Mouse (Mus musculus): ENCODE data around the gene Ccdc151. TPM values are rescaled to one million over a fixed set of nuclear protein-coding genes. Genes with fewer than 3 reads are reported as not detected.

Ccdc151 gene
- polyA plus RNA-seq, 1 experiment from 2014 or later, result 3.2 TPM

DNA sequence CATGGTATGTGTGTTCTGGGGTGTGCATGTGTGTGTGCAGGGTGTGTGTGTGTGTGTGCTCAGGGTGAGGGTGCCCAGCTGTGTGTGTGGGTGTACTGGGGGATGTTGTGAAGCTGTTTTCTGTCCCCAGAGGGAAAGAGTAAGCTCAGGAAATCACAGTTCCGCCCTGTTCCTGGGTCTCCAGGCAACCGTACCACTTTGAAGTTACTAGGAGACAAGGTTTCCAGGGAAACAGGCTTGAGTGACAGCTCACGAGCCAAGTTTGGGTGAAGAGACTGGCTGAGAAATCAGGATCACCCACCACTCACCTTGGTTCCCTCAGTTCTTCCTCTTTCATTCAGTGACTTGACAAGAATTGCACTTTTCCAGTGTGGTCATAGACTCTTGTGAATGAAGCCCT lies 48.8 kb downstream of the Ccdc151 start:
- Histone ChIP-seq H3K27ac (replicated peaks) (no peak overlapping the region), H3K4me1 (replicated peaks) (peaks cover 14% of the 10 kb centered on the region), H3K27me3 (peaks cover 7% of the 10 kb centered on the region; the same call in 1 of the 2 replicates), H3K4me3 (no peak overlapping the region), H3K4me2 (no peak overlapping the region), H3K9ac (no peak overlapping the region), H3K9me3 (no peaks in the 10 kb centered on the region), H3K36me3 (0 out of 2 replicates have a peak, but pooled peaks cover 2% of the 10 kb centered on the region)
- no peak for ATAC-seq (ENCODE audit: low read depth)
- 14% methylated on average over 3 of the region's 3 CpGs for WGBS

GRCm38 (mm10) chr9:21951977-21952376 lies 50.5 kb downstream of the Ccdc151 start:
- Histone ChIP-seq H3K9me3 (no peaks in the 10 kb centered on the region), H3K36me3 (peaks cover 14% of the 10 kb centered on the region), H3K4me1 (replicated peaks) (peaks cover 14% of the 10 kb centered on the region), H3K9ac (no peak overlapping the region), H3K4me3 (no peak overlapping the region), H3K27ac (replicated peaks) (no peak overlapping the region), H3K27me3 (peaks cover 20% of the 10 kb centered on the region), H3K4me2 (no peak overlapping the region)
- 79% methylated on average over 3 of the region's 3 CpGs for WGBS
- ATAC-seq (ENCODE audit: low read depth), result no peak

GRCm38 (mm10) chr9:21950322-21950721 lies 52.1 kb downstream of the Ccdc151 start:
- H3K36me3 ChIP-seq, result peaks cover 29% of the 10 kb centered on the region
- ATAC-seq (ENCODE audit: low read depth), result no peak
- H3K4me1 ChIP-seq (replicated peaks), result peaks cover 7% of the 10 kb centered on the region; the same call in 1 of the 2 replicates
- H3K9ac ChIP-seq, result no peak overlapping the region
- WGBS, result 16% methylated on average over 11 of the region's 11 CpGs
- H3K27me3 ChIP-seq, result peaks cover 36% of the 10 kb centered on the region
- no peak overlapping the region for H3K4me2 ChIP-seq
- no peak overlapping the region for H3K4me3 ChIP-seq
- no peaks in the 10 kb centered on the region for H3K9me3 ChIP-seq
- H3K27ac ChIP-seq (replicated peaks), result no peak overlapping the region

- Histone ChIP-seq H3K9me3 (no peaks in the 10 kb centered on the region), H3K4me3 (no peak overlapping the region), H3K27me3 (peaks cover 41% of the 10 kb centered on the region), H3K4me1 (replicated peaks) (peaks cover 8% of the 10 kb centered on the region; the same call in 1 of the 2 replicates), H3K27ac (replicated peaks) (no peak overlapping the region), H3K4me2 (no peak overlapping the region), H3K9ac (no peak overlapping the region), H3K36me3 (peaks cover 38% of the 10 kb centered on the region)
- 71% methylated on average over 6 of the region's 6 CpGs for WGBS
- ATAC-seq (ENCODE audit: low read depth), result no peak
Measured at GRCm38 (mm10) chr9:21948790-21949189, 53.6 kb downstream of the Ccdc151 start.

- no peak overlapping the region for H3K4me2 ChIP-seq
- no peaks in the 10 kb centered on the region for H3K9me3 ChIP-seq
- 62% methylated on average over 8 of the region's 8 CpGs for WGBS
- peaks cover 38% of the 10 kb centered on the region for H3K36me3 ChIP-seq
- H3K4me1 ChIP-seq (replicated peaks), result 0 out of 2 replicates have a peak, but pooled peaks cover 6% of the 10 kb centered on the region
- no peak for ATAC-seq (ENCODE audit: low read depth)
- no peak overlapping the region for H3K27ac ChIP-seq (replicated peaks)
- H3K27me3 ChIP-seq, result peaks cover 41% of the 10 kb centered on the region
- H3K4me3 ChIP-seq, result no peak overlapping the region
- H3K9ac ChIP-seq, result no peak overlapping the region
Measured at GRCm38 (mm10) chr9:21948146-21948545, 54.3 kb downstream of the Ccdc151 start.

- no peaks in the 10 kb centered on the region for H3K9me3 ChIP-seq
- ATAC-seq (ENCODE audit: low read depth), result no peak
- H3K36me3 ChIP-seq, result peaks cover 38% of the 10 kb centered on the region
- H3K9ac ChIP-seq, result 0 out of 2 replicates have a peak overlapping the region, but pooled peaks have one; percentile 22
- no peak overlapping the region for H3K27ac ChIP-seq (replicated peaks)
- 7% methylated on average over 28 of the region's 28 CpGs for WGBS
- H3K4me3 ChIP-seq, result no peak overlapping the region
- peaks cover 41% of the 10 kb centered on the region for H3K27me3 ChIP-seq
- no peak overlapping the region for H3K4me2 ChIP-seq
- 0 out of 2 replicates have a peak, but pooled peaks cover 6% of the 10 kb centered on the region for H3K4me1 ChIP-seq (replicated peaks)
Measured at GRCm38 (mm10) chr9:21947540-21948130, 54.8 kb downstream of the Ccdc151 start.

DNA sequence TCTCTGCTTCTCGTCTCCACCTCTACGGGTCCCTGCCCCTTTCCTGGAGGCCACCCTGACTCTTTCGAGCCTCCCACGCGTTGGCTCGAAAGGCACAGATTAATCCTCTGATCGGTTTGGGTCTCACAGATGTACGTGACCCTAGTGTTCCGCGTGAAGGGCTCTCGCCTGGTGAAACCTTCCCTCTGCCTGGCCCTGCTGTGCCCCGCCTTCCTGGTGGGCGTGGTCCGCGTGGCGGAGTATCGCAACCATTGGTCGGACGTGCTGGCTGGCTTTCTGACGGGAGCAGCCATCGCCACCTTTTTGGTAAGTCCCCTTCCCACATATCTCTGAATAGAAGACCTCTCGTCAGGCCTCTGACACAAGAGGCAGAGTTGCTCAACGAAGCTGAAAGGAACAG lies 58.2 kb downstream of the Ccdc151 start:
- peaks cover 66% of the 10 kb centered on the region for H3K36me3 ChIP-seq
- 0 out of 2 replicates have a peak, but pooled peaks cover 8% of the 10 kb centered on the region for H3K4me1 ChIP-seq (replicated peaks)
- H3K9ac ChIP-seq, result no peak overlapping the region
- H3K27ac ChIP-seq (replicated peaks), result no peak overlapping the region
- WGBS, result 24% methylated on average over 23 of the region's 23 CpGs
- ATAC-seq (ENCODE audit: low read depth), result no peak
- H3K9me3 ChIP-seq, result no peaks in the 10 kb centered on the region
- peaks cover 38% of the 10 kb centered on the region for H3K27me3 ChIP-seq
- no peak overlapping the region for H3K4me2 ChIP-seq
- no peak overlapping the region for H3K4me3 ChIP-seq

- no peak for ATAC-seq (ENCODE audit: low read depth)
- peaks cover 14% of the 10 kb centered on the region for H3K4me1 ChIP-seq (replicated peaks)
- no peak overlapping the region for H3K4me3 ChIP-seq
- H3K27ac ChIP-seq (replicated peaks), result no peak overlapping the region
- peaks cover 34% of the 10 kb centered on the region for H3K27me3 ChIP-seq
- peaks cover 68% of the 10 kb centered on the region for H3K36me3 ChIP-seq
- WGBS, result 49% methylated on average over 12 of the region's 12 CpGs
- no peak overlapping the region for H3K4me2 ChIP-seq
- H3K9ac ChIP-seq, result no peak overlapping the region
- no peaks in the 10 kb centered on the region for H3K9me3 ChIP-seq
Measured at GRCm38 (mm10) chr9:21943638-21944037, 58.8 kb downstream of the Ccdc151 start.

DNA sequence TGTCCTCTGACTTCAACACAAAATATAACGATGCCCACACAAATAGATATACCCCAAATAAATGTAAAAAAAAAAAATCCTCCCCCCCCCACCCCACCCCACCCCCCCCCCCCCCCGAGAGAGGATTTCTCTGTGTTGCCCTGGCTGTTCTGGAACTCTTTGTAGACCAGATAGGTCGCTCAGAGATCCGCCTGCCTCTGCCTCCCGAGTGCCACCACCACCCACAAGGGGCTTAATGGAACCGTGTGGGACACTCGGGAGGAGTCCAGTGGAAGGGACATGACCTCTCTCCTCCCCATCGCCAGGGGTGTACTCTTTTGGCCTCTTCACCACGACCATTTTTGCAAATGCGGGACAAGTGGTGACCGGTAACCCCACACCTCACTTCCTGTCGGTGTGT lies 59.4 kb downstream of the Ccdc151 start:
- H3K27me3 ChIP-seq, result peaks cover 28% of the 10 kb centered on the region
- no peak overlapping the region for H3K9ac ChIP-seq
- no peak overlapping the region for H3K4me2 ChIP-seq
- H3K27ac ChIP-seq (replicated peaks), result no peak overlapping the region
- H3K4me1 ChIP-seq (replicated peaks), result peaks cover 20% of the 10 kb centered on the region
- ATAC-seq (ENCODE audit: low read depth), result no peak
- H3K9me3 ChIP-seq, result no peaks in the 10 kb centered on the region
- peaks cover 62% of the 10 kb centered on the region for H3K36me3 ChIP-seq
- 79% methylated on average over 12 of the region's 12 CpGs for WGBS
- no peak overlapping the region for H3K4me3 ChIP-seq

Other genes starting within 250 kb of the Ccdc151 start
- 17.5 and 21.0 TPM in 2 replicates for gene Spc24, start 242.3 kb downstream of the Ccdc151 start, polyA plus RNA-seq (2015; fragmentation: Nextera tagmentation; extraction: Ambion mirVana)
- gene Kank2, start 203.9 kb downstream of the Ccdc151 start, polyA plus RNA-seq (2015; fragmentation: Nextera tagmentation; extraction: Ambion mirVana), result 5.3 and 5.9 TPM in 2 replicates
- 0.46 and 0.72 TPM in 2 replicates for gene Angptl8, start 167.1 kb downstream of the Ccdc151 start, polyA plus RNA-seq (2015; fragmentation: Nextera tagmentation; extraction: Ambion mirVana)
- 21.3 and 22.8 TPM in 2 replicates for gene Dock6, start 150.0 kb downstream of the Ccdc151 start, polyA plus RNA-seq (2015; fragmentation: Nextera tagmentation; extraction: Ambion mirVana)
- gene Rab3d, start 84.4 kb downstream of the Ccdc151 start, polyA plus RNA-seq (2015; fragmentation: Nextera tagmentation; extraction: Ambion mirVana), result 25.9 and 26.2 TPM in 2 replicates
- 7.6 and 8.3 TPM in 2 replicates for gene Ccdc159, start 75.2 kb downstream of the Ccdc151 start, polyA plus RNA-seq (2015; fragmentation: Nextera tagmentation; extraction: Ambion mirVana)
- 41.7 and 47.4 TPM in 2 replicates for gene Tmem205, start 75.1 kb downstream of the Ccdc151 start, polyA plus RNA-seq (2015; fragmentation: Nextera tagmentation; extraction: Ambion mirVana)
- 69.5 and 73.1 TPM in 2 replicates for gene Plppr2, start 65.6 kb downstream of the Ccdc151 start, polyA plus RNA-seq (2015; fragmentation: Nextera tagmentation; extraction: Ambion mirVana)
- gene Swsap1, start 46.9 kb downstream of the Ccdc151 start, polyA plus RNA-seq (2015; fragmentation: Nextera tagmentation; extraction: Ambion mirVana), result 8.8 and 10.7 TPM in 2 replicates
- gene Epor, start 39.1 kb downstream of the Ccdc151 start, polyA plus RNA-seq (2015; fragmentation: Nextera tagmentation; extraction: Ambion mirVana), result 2.1 and 2.8 TPM in 2 replicates
- gene Rgl3, start 13.2 kb downstream of the Ccdc151 start, polyA plus RNA-seq (2015; fragmentation: Nextera tagmentation; extraction: Ambion mirVana), result 1.7 and 1.9 TPM in 2 replicates
- 101 and 108 TPM in 2 replicates for gene Prkcsh, start 172 bp upstream of the Ccdc151 start, polyA plus RNA-seq (2015; fragmentation: Nextera tagmentation; extraction: Ambion mirVana)
- gene Elavl3, start 49.4 kb upstream of the Ccdc151 start, polyA plus RNA-seq (2015; fragmentation: Nextera tagmentation; extraction: Ambion mirVana), result 82.7 and 86.9 TPM in 2 replicates
- not detected in 2 replicates for gene Gm49318, start 68.6 kb upstream of the Ccdc151 start, polyA plus RNA-seq (2015; fragmentation: Nextera tagmentation; extraction: Ambion mirVana)
- 16.5 and 16.6 TPM in 2 replicates for gene Zfp653, start 68.7 kb upstream of the Ccdc151 start, polyA plus RNA-seq (2015; fragmentation: Nextera tagmentation; extraction: Ambion mirVana)
- 47.9 and 57.8 TPM in 2 replicates for gene Ecsit, start 82.8 kb upstream of the Ccdc151 start, polyA plus RNA-seq (2015; fragmentation: Nextera tagmentation; extraction: Ambion mirVana)
- gene Cnn1, start 96.6 kb upstream of the Ccdc151 start, polyA plus RNA-seq (2015; fragmentation: Nextera tagmentation; extraction: Ambion mirVana), result 2.6 and 2.9 TPM in 2 replicates
- 170 and 172 TPM in 2 replicates for gene Elof1, start 114.5 kb upstream of the Ccdc151 start, polyA plus RNA-seq (2015; fragmentation: Nextera tagmentation; extraction: Ambion mirVana)
- gene Acp5, start 133.1 kb upstream of the Ccdc151 start, polyA plus RNA-seq (2015; fragmentation: Nextera tagmentation; extraction: Ambion mirVana), result 1.4 and 1.6 TPM in 2 replicates
- 83.8 and 86.9 TPM in 2 replicates for gene Pigyl, start 154.2 kb upstream of the Ccdc151 start, polyA plus RNA-seq (2015; fragmentation: Nextera tagmentation; extraction: Ambion mirVana)
- 0.12 and 0.31 TPM in 2 replicates for gene Zfp872, start 185.5 kb upstream of the Ccdc151 start, polyA plus RNA-seq (2015; fragmentation: Nextera tagmentation; extraction: Ambion mirVana)
- gene Zfp809, start 223.1 kb upstream of the Ccdc151 start, polyA plus RNA-seq (2015; fragmentation: Nextera tagmentation; extraction: Ambion mirVana), result 9.0 and 10.3 TPM in 2 replicates